Mouse (Mus musculus): ENCODE data around the gene Gm8890. TPM values are rescaled to one million over a fixed set of nuclear protein-coding genes. Genes with fewer than 3 reads are reported as not detected.

The Gm8890 gene
- polyA plus RNA-seq (2012; rRNA removed): not detected in 2 replicates

DNA sequence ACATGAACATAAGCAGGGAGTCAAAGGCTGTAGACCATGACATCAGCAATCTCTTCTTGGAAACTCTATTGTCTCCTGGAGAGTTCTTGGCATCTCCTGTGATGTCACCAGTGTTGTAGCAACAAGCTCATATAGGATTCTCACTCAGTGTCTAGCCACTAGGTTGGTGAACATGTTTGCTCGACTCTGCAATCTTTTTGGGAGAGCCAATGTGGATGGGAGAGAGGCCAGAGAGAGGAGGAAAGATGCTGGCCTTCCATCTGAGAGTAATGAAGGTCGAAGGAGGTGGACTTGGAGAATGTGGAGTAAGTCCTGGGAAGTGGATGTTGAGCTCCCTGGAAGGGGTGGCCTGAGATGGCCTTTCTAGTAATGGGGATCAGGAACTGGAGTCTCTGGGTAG, at the start of gene Gm8890:
TSS of gene Gm8890 (plus strand) at position 301 of the 400 bp plus-strand sequence.

Other genes starting within 250 kb of the Gm8890 start
- gene Gm8879, start 128.4 kb upstream of the Gm8890 start, polyA plus RNA-seq (2012; rRNA removed): not detected in 2 replicates
- gene Gm5861, start 73.0 kb upstream of the Gm8890 start, polyA plus RNA-seq (2012; rRNA removed): not detected in 2 replicates
- not detected in 2 replicates for gene Speer1, start 85.5 kb downstream of the Gm8890 start, polyA plus RNA-seq (2012; rRNA removed)
- not detected in 2 replicates for gene Gm8897, start 160.4 kb downstream of the Gm8890 start, polyA plus RNA-seq (2012; rRNA removed)
- not detected in 2 replicates for gene Gm8906, start 246.7 kb downstream of the Gm8890 start, polyA plus RNA-seq (2012; rRNA removed)

All from central nervous system, embryonic 11.5 days (tissue).